Mouse (Mus musculus): ENCODE data around the gene Insl3. TPM values are rescaled to one million over a fixed set of nuclear protein-coding genes. Genes with fewer than 3 reads are reported as not detected.
A peak's percentile ranks its signal among the peaks of the same experiment; 100 is the strongest.

Gene Insl3
- total and polyA plus RNA-seq, 3 experiments: 1.9 to 21.4 (median 9.8) TPM

DNA sequence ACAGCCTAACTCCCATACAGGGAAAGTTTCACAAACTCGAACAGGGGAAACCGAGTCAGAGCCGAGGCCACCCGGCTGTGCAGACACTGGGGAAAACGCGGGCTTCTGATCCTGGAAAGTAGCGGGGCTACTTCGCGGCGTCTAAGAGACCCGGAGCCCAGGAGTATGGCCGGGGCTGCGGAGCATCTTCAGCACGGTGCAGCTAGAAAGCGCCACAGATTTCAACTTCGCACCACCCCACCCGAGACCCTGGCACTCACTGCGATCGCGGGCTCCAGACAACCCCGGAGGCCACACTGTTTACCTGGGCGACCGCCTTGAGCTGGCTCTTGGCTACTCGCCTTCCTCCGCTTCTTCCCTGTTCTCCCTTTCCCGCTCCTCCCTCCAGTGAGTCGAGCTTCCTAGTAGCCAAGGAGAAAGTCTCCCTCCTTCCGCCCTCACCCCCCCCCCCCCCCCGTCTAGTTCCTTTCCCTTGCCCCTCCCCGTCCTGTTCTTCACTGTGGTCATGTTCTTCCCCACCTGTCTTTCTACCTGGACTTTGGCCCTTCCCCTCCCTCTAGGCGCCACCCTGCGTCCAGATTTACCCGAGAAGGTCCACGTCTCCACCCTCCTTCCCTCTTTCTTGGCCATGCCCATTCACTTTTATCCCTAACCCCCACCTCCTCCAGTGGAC is 12.5 kb downstream of the Insl3 start, which contains the start of gene B3gnt3:
Gene B3gnt3, minus strand, starts transcription at position 376 of the 673 bp plus-strand sequence.
- in situ Hi-C loops (cut with MboI; ENCODE audit: low pct_ligation_motif_present, low pct_unique_long_range_greater_than_20kb, low sequenced_read_pairs) (no loop called here), dilution Hi-C loops (cut with MboI; ENCODE audit: extremely low pct_ligation_motif_present, extremely low pct_unique_long_range_greater_than_20kb, low sequenced_read_pairs) (no loop called here)
- Histone ChIP-seq H3K27ac (ENCODE audit: insufficient read depth, low read depth) (no peak within 1 kb of the TSS), H3K9me3 (replicated peaks; ENCODE audit: low read length) (no peaks in the 10 kb centered on the region), H3K27me3 (replicated peaks) (no peaks in the 10 kb centered on the region), H3K4me3 (replicated peaks in 1 of 3; ENCODE audit: low read depth in 2 of 3, low read length in 2 of 3, poor library complexity in 1 of 3) (peak within 1 kb of the TSS in 2 of 3 experiments; percentile 43), H3K79me2 (replicated peaks; ENCODE audit: control insufficient read depth, extremely low read depth, insufficient read depth, poor library complexity, severe bottlenecking) (no peaks in the 10 kb centered on the region), H3K4me1 (ENCODE audit: control insufficient read depth in 1 of 2, insufficient read depth in 2 of 2) (peaks cover 0 to 3% of the 10 kb centered on the region in 2 experiments; a peak in 1 of 4 replicates), H3K36me3 (replicated peaks in 1 of 2; ENCODE audit: control insufficient read depth in 1 of 2, insufficient read depth in 1 of 2, low read length in 1 of 2) (no peaks in the 10 kb centered on the region), H3K4me2 (ENCODE audit: insufficient read depth, low read depth, poor library complexity, severe bottlenecking) (peak within 1 kb of the TSS; percentile 85), H3K9ac (ENCODE audit: insufficient read depth, low read depth) (peak within 1 kb of the TSS; percentile 30; the same call in 1 of the 2 replicates)
- TF ChIP-seq SIN3A (IDR thresholded peaks at IDR 0.05; ENCODE audit: low read length) (0 out of 2 replicates have a peak, but pooled peaks have one; percentile 21), JUN (IDR thresholded peaks at IDR 0.05; ENCODE audit: insufficient read depth, low read depth, low read length) (no peak), ZNF384 (IDR thresholded peaks at IDR 0.05; ENCODE audit: low read depth, low read length) (no peak), MXI1 (IDR thresholded peaks at IDR 0.05; ENCODE audit: low read depth, low read length) (0 out of 2 replicates have a peak, but pooled peaks have one; percentile 21)
- DNase-seq (ENCODE audit: extremely low read depth): no peak

DNA sequence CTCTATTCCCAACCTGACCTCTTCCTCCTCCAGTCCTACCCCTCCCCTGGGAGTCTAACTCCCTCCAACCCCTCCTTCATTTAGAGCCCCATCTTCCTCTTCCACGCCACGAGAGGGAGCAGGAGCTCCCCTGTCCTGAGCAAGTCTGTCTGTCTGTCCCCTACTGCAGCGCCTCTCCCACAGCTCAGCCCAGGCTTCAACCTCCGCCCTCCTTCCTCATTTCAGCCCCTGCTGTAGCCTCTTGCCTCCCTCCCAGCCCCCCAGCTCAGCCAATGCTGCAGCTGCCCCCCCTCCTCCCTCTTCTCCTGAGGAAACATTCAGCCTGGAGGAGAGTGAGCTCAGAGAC is 13.0 kb downstream of the Insl3 start:
- DNase-seq (ENCODE audit: extremely low read depth): no peak
- dilution Hi-C loops (cut with MboI; ENCODE audit: extremely low pct_ligation_motif_present, extremely low pct_unique_long_range_greater_than_20kb, low sequenced_read_pairs) (no loop called here), in situ Hi-C loops (cut with MboI; ENCODE audit: low pct_ligation_motif_present, low pct_unique_long_range_greater_than_20kb, low sequenced_read_pairs) (no loop called here)
- H3K36me3 ChIP-seq (replicated peaks in 1 of 2; ENCODE audit: control insufficient read depth in 1 of 2, insufficient read depth in 1 of 2, low read length in 1 of 2): peaks cover 1 to 2% of the 10 kb centered on the region in 2 experiments
- H3K4me2 ChIP-seq (ENCODE audit: insufficient read depth, low read depth, poor library complexity, severe bottlenecking): peak overlapping the region; percentile 85
- no peak overlapping the region for H3K27ac ChIP-seq (ENCODE audit: insufficient read depth, low read depth)
- peaks cover 0 to 3% of the 10 kb centered on the region in 2 experiments; a peak in 1 of 4 replicates for H3K4me1 ChIP-seq (ENCODE audit: control insufficient read depth in 1 of 2, insufficient read depth in 2 of 2)
- no peaks in the 10 kb centered on the region for H3K27me3 ChIP-seq (replicated peaks)
- no peaks in the 10 kb centered on the region for H3K9me3 ChIP-seq (replicated peaks; ENCODE audit: low read length)
- no peaks in the 10 kb centered on the region for H3K79me2 ChIP-seq (replicated peaks; ENCODE audit: control insufficient read depth, extremely low read depth, insufficient read depth, poor library complexity, severe bottlenecking)
- H3K9ac ChIP-seq (ENCODE audit: insufficient read depth, low read depth): no peak overlapping the region
- TF ChIP-seq MAZ (IDR thresholded peaks at IDR 0.05; ENCODE audit: low read depth, low read length): no peak
- TF ChIP-seq MEF2A (IDR thresholded peaks at IDR 0.05; ENCODE audit: borderline replicate concordance, low read depth, low read length): no peak
- peak in 1 of 2 experiments; percentile 64; a peak in 2 of 4 replicates for TF ChIP-seq CTCF (conservative IDR thresholded peaks at IDR 0.05 in 1 of 2, IDR thresholded peaks at IDR 0.05 in 1 of 2; ENCODE audit: low read depth in 2 of 2, low read length in 2 of 2)
- TF ChIP-seq RAD21 (IDR thresholded peaks at IDR 0.05; ENCODE audit: low read depth, low read length): peak; percentile 29
- no peak for TF ChIP-seq KAT2A (IDR thresholded peaks at IDR 0.05; ENCODE audit: insufficient replicate concordance, low read length)
- TF ChIP-seq GABPA (IDR thresholded peaks at IDR 0.05; ENCODE audit: insufficient replicate concordance, low read depth, low read length): no peak
- no peak for TF ChIP-seq NELFE (IDR thresholded peaks at IDR 0.05; ENCODE audit: low read depth, low read length)
- TF ChIP-seq SIN3A (IDR thresholded peaks at IDR 0.05; ENCODE audit: low read length): no peak
- peak; percentile 55 for TF ChIP-seq SMC3 (IDR thresholded peaks at IDR 0.05; ENCODE audit: low read depth, low read length)
- no peak for TF ChIP-seq ZNF384 (IDR thresholded peaks at IDR 0.05; ENCODE audit: low read depth, low read length)
- no peak for TF ChIP-seq ELF1 (IDR thresholded peaks at IDR 0.05; ENCODE audit: low read depth, low read length)
- no peak for TF ChIP-seq UBTF (IDR thresholded peaks at IDR 0.05; ENCODE audit: low read depth, low read length)
- TF ChIP-seq ZKSCAN1 (IDR thresholded peaks at IDR 0.05; ENCODE audit: borderline replicate concordance, low read depth, low read length): no peak
- TF ChIP-seq E2F4 (IDR thresholded peaks at IDR 0.05; ENCODE audit: insufficient replicate concordance, low read depth, low read length): no peak
- H3K4me3 ChIP-seq (replicated peaks in 1 of 3; ENCODE audit: low read depth in 2 of 3, low read length in 2 of 3, poor library complexity in 1 of 3): no peak overlapping the region
